26 mouse cellular contexts compared by ENCODE assay signal in the genomic region with DNA sequence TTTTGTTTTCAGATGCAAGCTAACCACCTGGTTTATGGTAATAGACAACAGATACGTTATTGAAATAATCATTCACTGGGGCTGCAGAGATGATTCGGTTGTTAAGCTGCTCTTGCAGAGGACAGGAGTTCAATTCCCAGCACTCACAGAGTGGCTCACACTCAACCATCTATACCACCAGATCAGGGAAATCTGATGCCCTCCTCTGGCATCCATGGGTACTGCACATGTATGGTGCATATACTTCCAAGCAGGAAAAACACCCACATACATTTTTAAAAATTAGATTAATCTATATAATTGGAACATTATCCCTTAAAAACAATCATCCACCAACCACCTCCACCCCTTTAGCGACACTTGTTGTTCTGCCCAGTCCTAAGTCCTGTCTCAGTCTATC. TPM values are rescaled to one million over a fixed set of nuclear protein-coding genes. Genes with fewer than 3 reads are reported as not detected.
DNase-seq lines count a peak whose midpoint lies in the region; ATAC-seq and TF ChIP-seq lines count a peak whose summit lies in the region.
"Had no signal": no experiment of that assay in that cellular context is flagged by ENCODE, and none has a peak within 500 bp of the region (broad histone marks: within the 10 kb centered on the region; RNA-seq: fewer than 3 reads in every experiment).

No protein-coding gene starts in this region.

- no peak overlapping the region for H3K4me3 ChIP-seq in forebrain, postnatal 0 days (ENCODE audit: low read depth, low read length)
- no peak overlapping the region for H3K4me3 ChIP-seq in forebrain, embryonic 15.5 days
- H3K4me3 ChIP-seq in liver, embryonic 14.5 days (ENCODE audit: insufficient read depth in 1 of 2, low read depth in 2 of 2, low read length in 2 of 2) = no peak overlapping the region
- no peak overlapping the region for H3K4me3 ChIP-seq in liver, embryonic 12.5 days
- no peak overlapping the region for H3K4me3 ChIP-seq in E14TG2a.4 (replicated peaks; ENCODE audit: low read length)
- H3K4me3 ChIP-seq in bone marrow macrophage, adult 2 months (ENCODE audit: insufficient read depth, low read length) = no peak overlapping the region
- H3K4me3 ChIP-seq: embryonic facial prominence, embryonic 10.5 days; hindbrain, embryonic 15.5 days; kidney, embryonic 15.5 days; limb, embryonic 15.5 days; midbrain, embryonic 12.5 days had no signal

- no peak overlapping the region for H3K4me2 ChIP-seq in forebrain, postnatal 0 days (ENCODE audit: low read depth)
- no peak overlapping the region for H3K4me2 ChIP-seq in forebrain, embryonic 15.5 days (replicated peaks)
- no peak overlapping the region for H3K4me2 ChIP-seq in liver, embryonic 14.5 days (ENCODE audit: low read depth)
- no peak overlapping the region for H3K4me2 ChIP-seq in liver, embryonic 12.5 days
- H3K4me2 ChIP-seq: hindbrain, embryonic 15.5 days; kidney, embryonic 15.5 days; limb, embryonic 15.5 days; midbrain, embryonic 12.5 days had no signal

- no peaks in the 10 kb centered on the region for H3K4me1 ChIP-seq in forebrain, postnatal 0 days (ENCODE audit: insufficient read depth)
- H3K4me1 ChIP-seq in forebrain, embryonic 15.5 days = no peaks in the 10 kb centered on the region
- H3K4me1 ChIP-seq in liver, embryonic 14.5 days (replicated peaks; ENCODE audit: control insufficient read depth in 2 of 2, insufficient read depth in 2 of 2, low read length in 1 of 2) = peaks cover 0 to 15% of the 10 kb centered on the region in 2 experiments; a peak in 2 of 4 replicates
- H3K4me1 ChIP-seq in liver, embryonic 12.5 days = peaks cover 35% of the 10 kb centered on the region
- H3K4me1 ChIP-seq in E14TG2a.4 (replicated peaks; ENCODE audit: low read depth, low read length) = peaks cover 45% of the 10 kb centered on the region
- peaks cover 45% of the 10 kb centered on the region for H3K4me1 ChIP-seq in bone marrow macrophage, adult 2 months (ENCODE audit: control insufficient read depth, insufficient read depth, low read length)
- H3K4me1 ChIP-seq: hindbrain, embryonic 15.5 days; limb, embryonic 15.5 days; midbrain, embryonic 12.5 days had no signal

- 0 out of 2 replicates have a peak, but pooled peaks cover 4% of the 10 kb centered on the region for H3K9me3 ChIP-seq in forebrain, postnatal 0 days (ENCODE audit: low read length)
- 0 out of 2 replicates have a peak, but pooled peaks cover 3% of the 10 kb centered on the region for H3K9me3 ChIP-seq in forebrain, embryonic 15.5 days
- H3K9me3 ChIP-seq in liver, embryonic 14.5 days (ENCODE audit: control insufficient read depth, low read length) = no peaks in the 10 kb centered on the region; the same call in 1 of the 2 replicates
- 0 out of 2 replicates have a peak, but pooled peaks cover 5% of the 10 kb centered on the region for H3K9me3 ChIP-seq in liver, embryonic 12.5 days (replicated peaks)
- no peaks in the 10 kb centered on the region for H3K9me3 ChIP-seq in E14TG2a.4 (ENCODE audit: low read length)
- H3K9me3 ChIP-seq: hindbrain, embryonic 15.5 days; limb, embryonic 15.5 days; midbrain, embryonic 12.5 days had no signal

- ATAC-seq in forebrain, postnatal 0 days = no peak
- ATAC-seq in forebrain, embryonic 15.5 days (replicated peaks) = no peak
- no peak for ATAC-seq in liver, embryonic 14.5 days (ENCODE audit: insufficient read depth)
- ATAC-seq in liver, embryonic 12.5 days = no peak
- ATAC-seq: activated CD4-positive, CD25-positive, alpha-beta regulatory T cell, adult 4 months; forebrain, embryonic 16.5 days; intestine, embryonic 16.5 days; Patski had no signal

- no peak for TF ChIP-seq POLR2A in bone marrow macrophage, adult 2 months (IDR thresholded peaks at IDR 0.05; ENCODE audit: borderline replicate concordance, low read depth, low read length)

- H3K9ac ChIP-seq in forebrain, postnatal 0 days = no peak overlapping the region
- H3K9ac ChIP-seq in forebrain, embryonic 15.5 days (replicated peaks) = no peak overlapping the region
- no peak overlapping the region for H3K9ac ChIP-seq in liver, embryonic 14.5 days (replicated peaks)
- H3K9ac ChIP-seq in liver, embryonic 12.5 days = no peak overlapping the region
- H3K9ac ChIP-seq: hindbrain, embryonic 15.5 days; kidney, embryonic 15.5 days; limb, embryonic 15.5 days; midbrain, embryonic 12.5 days had no signal

- TF ChIP-seq EP300 in liver, embryonic 14.5 days (IDR thresholded peaks at IDR 0.05; ENCODE audit: low read depth) = no peak

- no peak for DNase-seq in forebrain, postnatal 0 days
- DNase-seq in liver, embryonic 14.5 days (ENCODE audit: low read depth in 3 of 3, low spot score in 3 of 3) = no peak
- DNase-seq in kidney, postnatal 14 days = no peak
- no peak for DNase-seq in cerebellum, adult 8-10 months
- DNase-seq: adrenal gland, adult 8-10 months; cerebellum, postnatal 10 days; gastrocnemius, postnatal 14 days; heart, adult 18-20 months; heart, postnatal 36 days; left cerebral cortex, postnatal 4 days; lung, adult 18-20 months; lung, postnatal 36 days; right cerebral cortex, postnatal 14 days had no signal

- H3K27ac ChIP-seq in forebrain, postnatal 0 days (ENCODE audit: low read depth, low read length) = no peak overlapping the region
- no peak overlapping the region for H3K27ac ChIP-seq in forebrain, embryonic 15.5 days (replicated peaks)
- no peak overlapping the region for H3K27ac ChIP-seq in liver, embryonic 14.5 days
- H3K27ac ChIP-seq in liver, embryonic 12.5 days = no peak overlapping the region
- H3K27ac ChIP-seq in bone marrow macrophage, adult 2 months (ENCODE audit: insufficient read depth, low read depth, low read length) = peak overlapping the region; percentile 84
- H3K27ac ChIP-seq: embryonic facial prominence, embryonic 10.5 days; hindbrain, embryonic 15.5 days; kidney, embryonic 15.5 days; limb, embryonic 15.5 days; midbrain, embryonic 12.5 days had no signal

- WGBS in forebrain, postnatal 0 days = 92% methylated on average over 3 of the region's 3 CpGs
- 96% methylated on average over 3 of the region's 3 CpGs for WGBS in forebrain, embryonic 15.5 days
- WGBS in liver, embryonic 14.5 days (ENCODE audit: insufficient replicate concordance) = 76% methylated on average over 3 of the region's 3 CpGs
- WGBS in liver, embryonic 12.5 days (ENCODE audit: insufficient replicate concordance) = 83% methylated on average over 3 of the region's 3 CpGs

- no peaks in the 10 kb centered on the region for H3K27me3 ChIP-seq in forebrain, postnatal 0 days (ENCODE audit: insufficient read depth, low read length)
- H3K27me3 ChIP-seq in forebrain, embryonic 15.5 days = no peaks in the 10 kb centered on the region
- H3K27me3 ChIP-seq in liver, embryonic 14.5 days (ENCODE audit: control insufficient read depth, insufficient read depth, low read length) = no peaks in the 10 kb centered on the region; the same call in 1 of the 2 replicates
- H3K27me3 ChIP-seq in liver, embryonic 12.5 days (replicated peaks) = no peaks in the 10 kb centered on the region
- H3K27me3 ChIP-seq in E14TG2a.4 (ENCODE audit: insufficient read depth, low read length) = peaks cover 38% of the 10 kb centered on the region
- H3K27me3 ChIP-seq: hindbrain, embryonic 15.5 days; kidney, embryonic 15.5 days; limb, embryonic 15.5 days; midbrain, embryonic 12.5 days; Patski had no signal

- no peaks in the 10 kb centered on the region for H3K36me3 ChIP-seq in forebrain, postnatal 0 days (ENCODE audit: insufficient read depth)
- H3K36me3 ChIP-seq in forebrain, embryonic 15.5 days = no peaks in the 10 kb centered on the region
- H3K36me3 ChIP-seq in liver, embryonic 14.5 days (replicated peaks; ENCODE audit: control insufficient read depth, insufficient read depth, low read depth) = no peaks in the 10 kb centered on the region
- no peaks in the 10 kb centered on the region for H3K36me3 ChIP-seq in liver, embryonic 12.5 days
- H3K36me3 ChIP-seq in E14TG2a.4 (ENCODE audit: insufficient read depth, low read length) = no peaks in the 10 kb centered on the region
- H3K36me3 ChIP-seq: embryonic facial prominence, embryonic 10.5 days; hindbrain, embryonic 15.5 days; kidney, embryonic 15.5 days; limb, embryonic 15.5 days; midbrain, embryonic 12.5 days had no signal

- peak; percentile 15; the same call in 1 of the 2 replicates for TF ChIP-seq CTCF in forebrain, postnatal 0 days (IDR thresholded peaks at IDR 0.05; ENCODE audit: low read depth)
- TF ChIP-seq CTCF in liver, embryonic 14.5 days (IDR thresholded peaks at IDR 0.05; ENCODE audit: low read depth) = peak; percentile 16; the same call in 1 of the 2 replicates
- TF ChIP-seq CTCF in E14TG2a.4 (conservative IDR thresholded peaks at IDR 0.05; ENCODE audit: low read length) = peak; percentile 73
- TF ChIP-seq CTCF in bone marrow macrophage, adult 2 months (IDR thresholded peaks at IDR 0.05; ENCODE audit: low read depth, low read length) = no peak

RNA-seq across cellular contexts. Expression of a gene that starts 6.7 kb away (rescaled TPM):
- total RNA-seq in forebrain, postnatal 0 days (2014; rRNA removed) = 3.4 and 11.6 TPM in 2 replicates
- 10.8 and 13.3 TPM in 2 replicates for polyA plus RNA-seq in forebrain, postnatal 0 days (2015; fragmentation: Nextera tagmentation; extraction: Ambion mirVana)
- 8.3 and 8.8 TPM in 2 replicates for polyA plus RNA-seq in forebrain, embryonic 15.5 days (2015; fragmentation: Nextera tagmentation; extraction: Ambion mirVana)
- polyA plus RNA-seq in liver, embryonic 14.5 days (2012; rRNA removed) = 17.4 and 26.7 TPM in 2 replicates
- 26.2 and 29.6 TPM in 2 replicates for polyA plus RNA-seq in liver, embryonic 14.5 days (2014; fragmentation: Nextera tagmentation; extraction: Ambion mirVana)
- polyA plus RNA-seq in liver, embryonic 12.5 days (2016; fragmentation: Nextera tagmentation; extraction: Ambion mirVana) = 17.9 and 18.6 TPM in 2 replicates
- 992 and 1,124 TPM in 2 replicates for polyA plus RNA-seq in bone marrow macrophage, adult 2 months (2012; ENCODE audit: insufficient read depth, insufficient read length, missing spikeins)

Comparison
In these comparisons a context has a peak if more than half of its experiments do, and no peak if none do; other contexts are left out.
1. RNA of a gene that starts 6.7 kb away (polyA plus RNA-seq): 992 to 1,124 TPM in bone marrow macrophage, adult 2 months; 17.4 to 29.6 TPM in liver, embryonic 14.5 days, 17.9 to 18.6 TPM in liver, embryonic 12.5 days, 10.8 to 13.3 TPM in forebrain, postnatal 0 days and 8.3 to 8.8 TPM in forebrain, embryonic 15.5 days; every median in the first group is over 10 times any median in the second.